Mouse (Mus musculus) kidney, adult 9 months (tissue): Measurements from ENCODE around the gene Tnrc6c.

ENCODE experiments used
- DNase-seq: peaks from one replicate; pipeline ENCODE4 v3.0.0; 2022

The Tnrc6c gene

DNA sequence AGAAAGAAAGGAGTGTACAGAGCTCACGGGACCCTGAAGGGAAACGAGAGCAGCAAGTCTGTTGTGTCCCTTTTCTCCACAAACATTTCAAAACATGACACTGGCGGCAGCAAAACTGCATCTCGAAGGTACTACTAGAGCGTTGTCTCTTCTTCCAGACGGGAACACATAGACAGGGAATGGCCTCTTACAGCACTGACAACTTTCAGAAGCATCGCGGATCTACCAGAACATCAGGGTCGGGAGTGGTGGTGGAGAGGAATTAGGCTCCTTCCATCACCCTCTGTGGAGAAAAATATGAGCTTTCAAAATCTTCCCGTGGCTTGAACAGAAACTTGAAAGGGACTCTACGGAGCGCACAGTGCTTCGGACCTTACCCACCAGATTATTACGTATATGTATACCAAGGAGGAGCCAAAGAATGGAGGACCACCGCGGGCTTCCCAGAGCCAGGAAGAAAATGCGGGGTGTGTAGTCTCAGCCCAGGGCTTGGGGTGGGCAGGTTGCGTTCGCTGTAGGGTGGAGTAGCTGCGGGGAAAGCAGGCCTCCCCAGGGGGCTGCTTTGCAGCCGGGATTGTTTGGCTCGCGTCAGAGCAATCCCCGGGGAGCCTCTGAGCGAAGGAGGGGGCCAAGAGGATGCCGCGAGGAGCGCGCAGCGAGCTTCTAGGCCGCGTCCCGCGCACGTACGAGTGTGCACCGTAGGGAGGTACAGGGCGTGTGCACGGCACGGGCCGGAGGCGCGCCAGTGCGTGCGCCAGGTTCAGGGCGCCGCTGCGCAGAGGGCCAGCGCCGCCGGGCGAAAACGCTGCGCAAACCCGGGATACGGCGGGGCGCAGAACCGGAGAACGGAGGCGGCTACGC lies at the start of gene Tnrc6c:
TSS of gene Tnrc6c (plus strand) at position 799 of the 861 bp plus-strand sequence.
- DNase-seq: peak; percentile 24

DNA sequence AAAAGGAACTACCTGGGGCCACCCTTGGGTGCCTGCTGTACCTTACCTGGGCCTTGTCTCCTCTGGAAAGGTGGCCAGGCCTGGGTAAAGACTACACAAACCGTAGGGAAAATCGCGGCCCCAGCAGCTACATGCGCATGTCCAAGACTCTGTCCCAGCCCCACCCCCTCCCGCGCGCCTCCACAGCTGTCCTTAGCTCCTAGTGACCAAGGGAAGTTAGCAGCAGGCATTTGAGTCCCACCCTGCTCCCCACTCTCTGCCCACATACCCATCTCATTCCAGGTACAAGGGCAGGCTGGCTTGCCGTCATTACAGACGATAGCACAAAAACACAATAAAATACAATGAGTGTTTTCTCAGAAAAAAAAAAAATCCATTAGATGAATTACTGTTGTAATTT lies 48.0 kb upstream of the Tnrc6c start:
- DNase-seq: no peak

DNA sequence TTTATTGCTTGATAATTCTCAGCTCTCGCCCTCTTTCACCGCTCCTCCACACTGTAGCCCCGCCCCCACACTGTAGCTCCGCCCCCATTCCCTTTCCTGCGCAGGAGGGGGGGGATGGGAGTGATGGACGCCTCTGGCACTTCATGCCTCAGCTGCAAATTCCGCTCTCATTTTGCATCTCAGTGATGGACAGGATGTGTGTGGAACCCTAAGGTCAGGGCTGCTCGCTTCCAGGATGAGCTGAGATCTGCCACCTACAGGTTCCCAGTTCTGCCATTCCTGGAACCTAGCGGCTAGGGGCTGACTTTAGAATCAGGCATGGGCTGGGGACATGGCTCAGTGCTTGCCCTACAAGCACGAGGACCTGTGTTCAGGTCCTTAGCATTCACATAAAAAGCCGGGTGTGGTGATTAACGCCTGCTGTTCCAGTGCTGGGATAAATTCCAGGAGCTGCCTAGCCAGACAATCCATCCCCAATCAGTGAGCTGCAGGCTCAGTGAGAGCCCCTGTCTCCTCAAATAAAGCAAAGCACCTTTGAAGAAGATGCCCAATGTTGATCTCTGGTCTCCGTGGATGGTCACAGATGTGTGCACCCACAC lies 47.4 kb upstream of the Tnrc6c start:
- DNase-seq: no peak

DNA sequence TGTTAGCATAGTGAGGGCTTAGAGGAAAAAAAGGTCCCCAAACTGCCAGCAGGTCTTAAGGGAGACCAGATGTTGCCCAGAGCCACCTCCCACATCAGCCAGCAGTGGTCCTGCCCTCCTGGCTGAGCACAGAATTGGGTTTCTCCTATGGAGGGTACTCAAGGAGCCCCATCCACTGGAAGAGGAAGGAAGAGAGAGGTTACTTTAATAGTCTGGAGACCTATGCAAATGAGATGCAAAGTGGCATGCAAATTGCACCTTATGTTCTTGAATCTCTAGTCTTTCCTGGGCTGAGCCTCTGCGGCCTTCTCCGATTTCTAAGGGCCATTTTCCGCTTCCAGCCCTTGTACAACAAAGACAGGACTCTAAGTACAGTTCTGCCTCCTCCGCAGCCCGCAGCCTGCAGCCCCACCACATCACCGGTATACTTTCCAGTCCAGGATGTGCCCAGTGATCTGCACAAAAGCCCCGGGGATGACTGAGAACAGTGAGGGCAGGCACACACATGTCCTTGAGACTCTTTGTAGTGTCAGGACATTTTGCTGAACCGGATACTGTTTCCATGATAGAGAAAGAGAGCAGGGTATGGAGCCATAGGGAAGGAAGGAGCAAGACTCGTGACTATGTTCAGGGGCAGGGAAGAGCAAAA lies 45.8 kb upstream of the Tnrc6c start:
- DNase-seq: no peak

DNA sequence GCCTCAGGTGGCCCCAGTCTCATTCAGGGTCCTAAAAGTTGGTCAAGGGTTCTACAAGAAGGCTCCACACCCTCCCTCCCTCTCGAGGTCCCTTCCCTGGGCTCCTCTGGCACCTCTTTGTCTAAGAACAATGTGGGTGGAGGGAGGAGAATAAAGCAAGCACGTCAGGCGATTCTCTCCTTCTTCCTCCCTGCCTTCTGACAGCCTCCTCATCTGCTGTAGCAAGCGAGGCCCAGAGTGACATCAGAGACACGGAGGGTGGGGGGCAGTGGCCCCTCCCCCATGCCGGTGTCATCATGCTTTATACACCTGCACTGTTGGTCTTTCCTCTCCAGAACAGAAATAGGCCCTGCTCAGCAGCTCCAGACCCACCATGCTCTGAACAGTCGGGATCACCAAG lies 45.1 kb upstream of the Tnrc6c start:
- no peak for DNase-seq

DNA sequence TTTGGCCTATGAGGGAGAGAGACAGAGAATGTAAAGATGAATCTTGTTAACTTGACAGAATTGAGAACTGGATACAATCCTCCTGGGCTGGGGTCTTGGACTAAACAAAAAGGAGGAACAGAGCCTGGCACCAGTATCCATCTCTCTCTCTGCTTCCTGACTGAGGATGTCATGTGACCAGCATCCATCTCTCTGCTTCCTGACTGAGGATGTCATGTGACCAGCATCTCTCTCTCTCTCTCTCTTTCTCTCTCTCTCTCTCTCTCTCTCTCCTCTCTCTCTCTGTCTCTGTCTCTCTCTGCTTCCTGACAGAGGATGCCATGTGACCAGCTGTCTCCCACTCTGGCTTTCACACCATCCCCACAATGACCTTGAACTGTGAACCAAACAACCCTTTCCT lies 43.5 kb upstream of the Tnrc6c start:
- DNase-seq: no peak

DNA sequence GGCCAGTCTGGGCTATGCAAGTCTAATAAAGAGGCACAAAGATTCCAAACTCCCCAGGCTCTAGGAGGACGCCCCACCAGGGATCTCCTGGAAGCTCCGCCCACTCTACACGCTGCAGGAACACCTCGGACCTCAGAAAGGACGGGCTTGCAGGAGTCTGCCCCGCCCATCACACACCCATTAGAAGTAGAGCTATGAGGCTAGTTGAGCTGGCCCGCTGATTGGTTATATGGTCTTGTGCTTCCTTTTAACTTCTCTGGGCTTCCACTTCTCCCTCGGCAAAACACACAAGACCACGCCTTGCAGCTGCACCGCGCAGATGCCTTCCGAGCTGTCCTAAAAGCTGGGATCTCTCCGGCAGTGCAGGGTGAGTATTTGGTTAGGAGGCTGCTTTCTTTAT lies 43.0 kb upstream of the Tnrc6c start:
- DNase-seq: peak; percentile 71

DNA sequence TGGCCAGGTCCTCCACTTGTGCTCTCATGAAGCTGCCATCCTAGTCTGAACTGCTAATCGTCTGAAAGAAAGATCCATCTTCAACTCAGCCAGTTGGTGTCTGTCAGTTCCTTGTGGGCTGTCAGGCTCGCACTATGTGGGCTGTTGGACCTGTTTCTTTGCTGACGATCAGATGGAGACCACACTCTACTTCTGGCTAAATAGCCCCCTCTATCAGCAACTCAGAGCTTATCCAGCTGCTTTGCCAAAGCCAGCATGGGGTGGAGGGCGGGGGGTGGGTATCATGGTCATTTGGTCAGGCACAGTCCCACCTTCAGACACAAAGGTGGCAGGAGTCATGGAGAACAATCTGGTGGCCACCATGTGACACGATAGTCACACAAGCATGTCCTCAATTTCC lies 42.2 kb upstream of the Tnrc6c start:
- no peak for DNase-seq

DNA sequence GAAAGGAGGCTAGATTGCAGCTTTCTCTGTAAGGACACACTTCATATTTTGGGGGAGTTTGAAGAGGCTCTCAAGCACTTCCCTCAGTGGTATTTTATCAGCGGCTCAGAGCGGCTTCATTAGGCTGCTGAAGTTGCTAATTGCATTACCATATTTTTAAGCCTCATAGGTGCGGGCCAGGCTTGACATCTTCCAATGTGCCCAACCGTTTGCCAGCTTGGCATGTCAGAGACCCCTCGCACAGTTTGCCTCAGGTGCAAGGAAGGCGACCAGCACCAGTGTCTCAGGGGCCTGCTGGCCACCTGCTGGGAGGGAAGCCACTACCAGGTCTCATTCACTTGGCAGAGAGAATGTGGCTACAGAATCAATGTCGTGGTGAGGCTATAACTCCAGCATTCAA lies 41.2 kb upstream of the Tnrc6c start:
- no peak for DNase-seq

DNA sequence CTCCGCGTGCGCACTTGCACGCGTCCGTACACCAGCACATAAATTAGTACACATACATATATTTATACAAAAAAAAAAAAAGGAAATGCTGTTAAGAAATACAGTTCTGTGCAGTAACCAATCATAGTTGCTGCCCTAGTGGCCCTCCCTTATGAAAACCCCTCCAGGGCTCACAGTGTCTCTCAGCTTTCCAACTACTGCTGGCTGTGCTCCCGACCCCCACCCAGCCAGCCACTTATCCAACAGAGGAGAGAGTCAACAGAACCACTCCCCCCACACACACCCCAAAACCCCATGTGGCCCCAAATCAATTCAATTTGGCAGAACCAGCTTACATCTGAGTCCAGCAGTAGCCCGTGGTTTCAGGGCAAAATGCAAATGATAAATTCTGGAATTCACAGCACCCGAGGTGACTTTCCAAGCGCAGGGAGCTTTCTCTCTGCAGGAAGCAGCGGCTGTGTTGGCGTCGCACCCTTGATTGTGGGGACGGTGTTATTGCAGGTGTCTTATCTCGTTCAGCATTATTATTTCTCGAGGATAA lies 36.7 kb upstream of the Tnrc6c start:
- no peak for DNase-seq

DNA sequence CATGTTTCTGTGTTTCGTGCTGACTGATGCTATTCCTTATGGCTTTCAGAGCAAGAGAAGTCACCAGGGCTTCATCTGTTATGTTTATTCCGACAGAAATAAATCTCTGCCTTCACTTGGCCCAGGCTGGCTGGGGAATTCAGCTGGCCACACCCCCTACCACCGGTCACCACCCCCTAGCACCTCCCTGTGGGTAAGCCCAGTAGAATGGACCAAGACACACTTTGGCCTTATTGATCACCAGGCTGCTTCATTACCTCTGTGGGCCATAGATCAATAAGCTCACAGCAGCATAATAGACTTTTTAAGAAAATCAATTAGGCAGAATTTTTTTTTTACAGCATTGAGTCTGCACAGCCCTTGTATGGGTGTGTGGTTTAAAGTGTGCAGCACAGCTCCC lies 35.9 kb upstream of the Tnrc6c start:
- peak; percentile 53 for DNase-seq

DNA sequence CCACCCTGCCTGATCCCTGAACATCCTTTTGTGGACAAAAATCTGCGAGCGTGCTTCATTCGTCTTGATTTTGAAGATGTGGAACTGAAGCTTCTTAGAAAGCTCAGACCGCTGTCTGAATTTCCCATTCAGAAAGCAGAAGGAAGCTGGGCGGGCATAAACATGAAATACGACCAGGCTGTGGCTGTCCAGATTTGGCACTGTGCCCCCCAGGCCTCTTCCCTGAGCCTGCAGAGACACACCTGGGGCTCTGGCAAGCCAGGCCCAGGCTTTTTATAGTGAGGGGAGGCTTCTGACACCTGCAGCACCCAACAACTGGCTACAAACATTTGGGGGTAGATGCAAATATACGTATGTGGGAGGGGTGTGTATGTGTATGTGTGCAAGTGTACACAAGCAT lies 35.3 kb upstream of the Tnrc6c start:
- peak; percentile 43 for DNase-seq

DNA sequence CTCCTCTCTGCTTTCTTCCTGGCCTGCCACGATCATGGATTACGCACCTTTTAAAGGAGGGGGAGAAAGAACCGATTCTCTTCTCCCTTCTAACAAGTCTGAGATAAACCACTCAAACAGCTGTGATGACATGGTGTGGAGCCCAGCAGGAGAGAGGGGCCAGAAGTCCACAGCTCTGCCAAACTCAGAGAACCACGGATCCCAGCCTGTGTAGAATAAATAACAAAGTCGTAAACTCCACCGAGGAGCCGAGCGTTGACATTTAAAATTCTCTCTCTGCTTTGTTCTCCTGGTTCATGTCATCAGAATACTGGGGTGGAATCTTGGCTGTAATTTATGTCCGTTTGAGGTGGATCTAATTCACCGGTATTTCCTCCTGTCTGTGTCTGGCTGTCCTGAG lies 34.5 kb upstream of the Tnrc6c start:
- no peak for DNase-seq

DNA sequence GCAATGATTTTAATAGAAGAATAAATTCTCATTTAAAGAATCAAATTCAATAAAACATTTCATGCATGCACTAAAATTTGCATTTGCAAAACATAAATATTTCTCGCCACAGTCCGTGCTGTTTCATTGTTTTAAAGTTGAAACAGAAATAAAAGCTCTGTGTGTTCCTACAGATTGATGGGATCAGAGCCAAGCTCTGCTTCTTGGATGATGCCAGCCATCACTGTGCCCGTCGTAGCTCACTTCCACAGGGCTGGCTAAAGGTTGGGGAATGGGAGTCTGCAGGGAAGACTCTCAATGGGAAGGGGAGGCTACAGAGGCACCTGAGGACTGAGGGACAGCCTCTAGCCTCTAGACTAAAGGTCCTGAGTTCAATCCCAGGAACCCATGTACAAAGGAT lies 28.9 kb upstream of the Tnrc6c start:
- DNase-seq: no peak

DNA sequence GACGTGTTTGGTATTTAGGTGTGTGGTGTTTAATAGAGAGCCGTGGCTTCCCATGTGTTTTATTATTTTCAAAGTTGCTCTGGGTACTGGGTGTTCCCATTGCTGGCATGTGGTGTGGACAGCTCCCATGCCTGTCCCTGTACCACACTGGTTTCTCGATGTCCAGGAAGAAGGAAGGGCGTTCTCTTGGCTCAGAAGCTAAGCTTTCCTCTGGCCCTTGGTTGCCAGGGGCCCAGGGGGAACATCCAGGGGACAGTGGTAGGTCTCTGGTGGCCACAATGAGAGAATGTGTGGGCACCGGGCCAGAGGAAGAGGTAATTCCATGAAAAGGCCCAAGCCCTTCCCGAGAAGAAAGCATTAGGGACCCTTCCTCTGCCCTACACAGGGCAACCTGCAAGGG lies 27.5 kb upstream of the Tnrc6c start:
- DNase-seq: peak; percentile 49

DNA sequence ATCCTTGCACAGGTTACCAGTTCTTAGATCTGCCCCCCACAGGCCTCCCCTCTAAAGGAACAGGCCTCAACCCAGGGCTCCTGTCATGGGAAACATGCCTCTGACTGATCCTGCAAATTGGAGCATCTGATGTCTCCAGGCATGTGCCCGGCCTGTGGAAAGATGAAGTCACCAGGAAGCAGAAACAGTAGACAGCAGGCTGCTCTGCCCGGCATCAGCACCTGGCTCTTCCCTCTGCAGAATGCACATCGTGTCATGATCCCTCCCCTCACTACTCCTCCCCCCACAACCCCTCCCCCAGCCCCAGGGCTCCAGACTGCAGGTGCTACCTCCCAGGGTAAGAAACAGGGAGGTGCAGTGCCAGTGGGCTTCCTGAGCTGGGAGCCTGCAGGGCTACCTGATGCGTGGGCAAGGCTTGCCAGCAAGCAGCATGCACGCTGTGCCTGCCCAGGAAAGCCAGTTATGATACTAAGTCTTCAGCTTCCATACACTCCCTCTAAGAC lies 27.0 kb upstream of the Tnrc6c start:
- DNase-seq: no peak

DNA sequence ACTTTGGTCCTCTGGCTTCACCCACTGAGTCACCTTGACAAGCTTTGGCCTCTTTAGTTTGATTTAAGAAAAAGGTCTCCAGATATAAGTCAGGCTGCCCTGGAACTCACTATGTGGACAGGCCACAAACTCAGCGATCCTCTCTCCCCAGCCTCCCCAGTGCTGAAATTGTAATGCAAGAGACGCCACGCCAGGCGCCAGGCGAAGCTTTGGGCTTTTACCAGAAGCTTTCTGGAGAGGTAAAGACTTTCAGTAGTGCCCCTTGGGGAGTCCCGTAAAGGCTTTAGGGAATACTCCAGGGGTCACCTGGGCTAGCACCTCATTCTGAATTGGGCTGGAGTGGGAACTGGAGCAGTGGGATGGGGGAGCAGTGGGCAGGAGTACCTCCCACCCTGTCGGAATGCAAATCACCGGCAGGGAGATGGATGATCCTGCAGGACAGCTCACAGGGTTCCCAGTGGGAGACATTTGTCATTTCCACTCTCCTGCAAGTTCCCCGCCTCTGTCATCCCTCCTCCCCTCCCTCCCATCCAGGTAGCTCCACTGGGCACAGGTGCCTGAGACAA lies 26.3 kb upstream of the Tnrc6c start:
- no peak for DNase-seq

DNA sequence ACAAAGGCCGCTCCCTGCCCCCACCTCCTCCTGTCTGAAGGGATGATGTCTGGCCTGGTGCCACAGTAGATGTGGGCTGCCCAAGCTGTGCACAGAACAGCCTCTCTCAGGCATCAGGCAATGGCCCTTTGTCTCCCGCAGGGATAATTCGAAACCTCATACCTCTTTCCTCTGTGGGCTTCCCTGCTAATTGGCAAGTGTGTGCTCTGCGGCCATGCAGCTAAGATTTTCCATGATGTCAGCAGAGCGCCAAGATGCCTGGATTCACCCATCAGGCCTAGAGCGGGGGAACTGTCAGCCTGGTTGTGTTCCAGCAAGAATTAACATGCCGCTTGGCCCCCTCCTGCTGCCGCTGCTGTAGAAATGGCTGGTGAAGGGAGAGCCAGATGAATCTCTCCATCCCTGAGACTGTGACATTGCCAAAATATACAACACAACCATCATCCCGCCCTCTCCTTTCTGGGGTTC lies 25.7 kb upstream of the Tnrc6c start:
- no peak for DNase-seq

DNA sequence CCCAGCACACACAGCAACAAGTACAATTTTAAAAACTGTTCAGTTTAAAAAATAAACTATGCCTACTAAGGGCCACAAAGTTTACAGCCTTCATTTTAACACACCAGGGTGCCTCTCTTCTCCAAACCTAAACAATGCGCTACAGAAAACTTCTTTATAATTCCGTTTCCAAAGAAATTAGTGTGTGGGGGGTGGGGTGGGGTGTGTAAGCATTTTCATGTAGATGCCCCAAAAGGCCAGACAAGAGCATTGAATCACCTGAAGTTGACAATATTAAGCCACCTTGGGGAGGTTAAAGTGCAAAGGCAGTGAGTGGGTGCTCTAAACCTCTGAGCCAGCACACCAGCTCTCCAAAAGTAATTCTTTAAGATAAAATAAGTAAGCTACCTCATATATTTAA lies 24.2 kb upstream of the Tnrc6c start:
- DNase-seq: no peak

DNA sequence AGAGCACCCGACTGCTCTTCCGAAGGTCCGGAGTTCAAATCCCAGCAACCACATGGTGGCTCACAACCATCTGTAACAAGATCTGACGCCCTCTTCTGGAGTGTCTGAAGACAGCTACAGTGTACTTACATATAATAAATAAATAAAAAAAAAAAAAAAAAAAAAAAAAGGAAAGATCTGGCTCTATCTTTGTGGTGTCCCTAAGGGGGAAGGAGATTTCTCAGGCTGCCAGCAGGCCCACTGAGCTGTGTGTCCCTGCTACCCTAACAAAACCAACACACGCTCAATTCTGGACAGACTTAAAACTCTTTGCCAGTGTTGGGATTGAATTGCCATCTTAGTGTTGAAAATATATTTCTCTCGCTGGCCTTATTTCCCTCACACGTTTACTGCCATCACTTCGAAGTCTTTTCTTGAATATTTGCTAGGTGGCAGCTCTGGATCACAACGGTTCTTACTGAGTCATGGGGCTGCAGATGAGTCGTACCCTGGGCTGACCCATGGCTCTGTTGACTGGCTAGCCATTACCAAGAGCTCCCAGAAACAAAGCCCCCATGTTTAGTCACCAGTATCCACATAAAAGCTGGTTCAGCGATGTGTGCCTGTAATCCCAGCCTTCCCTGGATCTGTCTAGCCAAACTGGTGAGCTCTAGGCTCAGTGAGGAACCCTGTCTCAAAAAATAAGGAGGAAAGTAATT lies 23.1 kb upstream of the Tnrc6c start:
- no peak for DNase-seq

DNA sequence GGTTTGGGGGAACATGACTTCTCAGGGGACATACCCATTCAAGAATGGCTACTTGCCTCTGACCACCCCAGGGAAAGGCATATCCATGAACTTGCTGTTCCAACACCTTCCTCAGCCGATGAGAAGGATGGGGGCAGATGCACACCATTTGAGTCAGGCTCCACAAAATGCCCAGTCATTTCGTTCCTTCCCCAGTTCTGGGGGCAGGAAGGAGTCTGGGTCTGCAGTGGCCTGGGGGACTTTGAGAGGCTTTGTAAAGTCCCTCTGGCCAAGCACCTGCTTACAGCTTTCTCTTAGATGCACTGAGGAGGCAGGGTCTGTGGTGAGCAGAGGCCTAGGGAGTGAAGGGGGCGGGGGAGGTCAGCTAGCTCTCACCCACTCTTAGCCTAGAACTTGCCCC lies 20.8 kb upstream of the Tnrc6c start:
- DNase-seq: no peak

DNA sequence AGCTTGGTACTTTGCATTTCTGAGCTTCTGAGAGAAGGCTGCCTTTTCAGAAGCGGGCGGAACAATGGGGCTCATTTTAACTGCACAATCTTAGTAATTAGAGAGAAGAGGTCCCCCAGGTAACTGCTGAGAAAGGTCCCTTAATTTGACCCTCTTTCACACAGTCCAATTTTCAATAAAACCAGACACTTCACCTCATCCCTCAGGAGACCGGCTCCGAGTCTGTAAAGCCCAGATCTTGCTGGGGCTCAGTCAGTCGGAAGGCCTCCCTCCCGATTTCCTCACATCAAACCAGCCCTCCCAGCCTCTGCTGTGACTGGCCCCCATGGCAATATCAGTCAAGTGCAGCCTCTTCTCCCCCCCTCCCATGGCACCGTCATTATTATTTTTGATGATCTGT lies 15.7 kb upstream of the Tnrc6c start:
- DNase-seq: no peak

DNA sequence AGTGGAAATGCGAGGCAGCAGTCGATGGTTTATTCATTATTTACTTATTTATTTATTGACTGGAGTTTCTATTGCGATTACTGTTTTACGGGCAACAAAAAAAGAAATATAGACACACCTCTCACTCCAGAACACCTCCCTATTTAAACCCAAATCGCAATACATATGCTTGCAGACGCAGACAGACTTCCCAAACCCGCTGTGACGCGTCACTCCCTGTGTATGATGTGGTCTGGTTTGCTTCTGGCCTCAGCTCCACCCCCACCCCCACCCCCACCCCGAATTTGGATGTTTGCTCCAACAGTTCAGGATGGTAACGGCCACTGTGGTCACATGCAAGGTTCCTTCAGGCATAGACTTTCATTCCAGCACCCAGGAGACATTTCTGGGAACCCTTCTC lies 15.3 kb upstream of the Tnrc6c start:
- DNase-seq: no peak
